Mouse (Mus musculus): Measurements from ENCODE around the gene Lactbl1.
A peak's percentile ranks its signal among the peaks of the same experiment; 100 is the strongest.

The Lactbl1 gene

GRCm38 (mm10) chr4:136622388-136622787 lies at the start of gene Lactbl1:
TSS of gene Lactbl1 (plus strand) at chr4:136622621.
- DNase-seq (ENCODE audit: low read depth, low spot score), result no peak

- no peak for DNase-seq (ENCODE audit: low read depth, low spot score)
Observed at GRCm38 (mm10) chr4:136581885-136582284, 40.5 kb upstream of the Lactbl1 start.

- DNase-seq (ENCODE audit: low read depth, low spot score), result no peak
Observed at GRCm38 (mm10) chr4:136587221-136587827, 35.1 kb upstream of the Lactbl1 start.

GRCm38 (mm10) chr4:136588003-136588402 lies 34.4 kb upstream of the Lactbl1 start:
- DNase-seq (ENCODE audit: low read depth, low spot score), result no peak

GRCm38 (mm10) chr4:136592111-136592510 lies 30.3 kb upstream of the Lactbl1 start:
- DNase-seq (ENCODE audit: low read depth, low spot score), result no peak

GRCm38 (mm10) chr4:136594006-136594405 lies 28.4 kb upstream of the Lactbl1 start:
- DNase-seq (ENCODE audit: low read depth, low spot score), result no peak

GRCm38 (mm10) chr4:136595221-136595620 lies 27.2 kb upstream of the Lactbl1 start:
- DNase-seq (ENCODE audit: low read depth, low spot score), result no peak

- DNase-seq (ENCODE audit: low read depth, low spot score), result no peak
Observed at GRCm38 (mm10) chr4:136598268-136598876, 24.0 kb upstream of the Lactbl1 start.

GRCm38 (mm10) chr4:136599869-136600268 lies 22.6 kb upstream of the Lactbl1 start:
- no peak for DNase-seq (ENCODE audit: low read depth, low spot score)

GRCm38 (mm10) chr4:136600536-136600935 lies 21.9 kb upstream of the Lactbl1 start:
- DNase-seq (ENCODE audit: low read depth, low spot score), result no peak

GRCm38 (mm10) chr4:136601476-136601875 lies 20.9 kb upstream of the Lactbl1 start:
- DNase-seq (ENCODE audit: low read depth, low spot score), result peak; percentile 24

- peak; percentile 47 for DNase-seq (ENCODE audit: low read depth, low spot score)
Observed at GRCm38 (mm10) chr4:136602018-136602554, 20.3 kb upstream of the Lactbl1 start.

GRCm38 (mm10) chr4:136602568-136602967 lies 19.9 kb upstream of the Lactbl1 start, which contains the start of gene Kdm1a:
TSS of gene Kdm1a (minus strand) at chr4:136602723.
- peak; percentile 84 for DNase-seq (ENCODE audit: low read depth, low spot score)

GRCm38 (mm10) chr4:136605756-136606485 lies 16.5 kb upstream of the Lactbl1 start:
- no peak for DNase-seq (ENCODE audit: low read depth, low spot score)

GRCm38 (mm10) chr4:136610387-136610856 lies 12.0 kb upstream of the Lactbl1 start, which contains the start of gene Tex46:
TSS of gene Tex46 (plus strand) at chr4:136610437.
- DNase-seq (ENCODE audit: low read depth, low spot score), result no peak

- no peak for DNase-seq (ENCODE audit: low read depth, low spot score)
Observed at GRCm38 (mm10) chr4:136613657-136614056, 8.8 kb upstream of the Lactbl1 start.

- peak; percentile 26 for DNase-seq (ENCODE audit: low read depth, low spot score)
Observed at GRCm38 (mm10) chr4:136621336-136621735, 1.1 kb upstream of the Lactbl1 start.

GRCm38 (mm10) chr4:136621956-136622355 lies 465 bp upstream of the Lactbl1 start:
- no peak for DNase-seq (ENCODE audit: low read depth, low spot score)

GRCm38 (mm10) chr4:136626590-136626989 lies 4.2 kb downstream of the Lactbl1 start:
- no peak for DNase-seq (ENCODE audit: low read depth, low spot score)

GRCm38 (mm10) chr4:136631237-136631994 lies 9.0 kb downstream of the Lactbl1 start:
- DNase-seq (ENCODE audit: low read depth, low spot score), result no peak

- DNase-seq (ENCODE audit: low read depth, low spot score), result no peak
Observed at GRCm38 (mm10) chr4:136635995-136636394, 13.6 kb downstream of the Lactbl1 start.
